Mouse (Mus musculus) stomach, postnatal 0 days (tissue): ENCODE results near the gene Rpl22l1.

ENCODE experiments used
- CTCF ChIP-seq: IDR thresholded peaks from 2 replicates; pipeline ENCODE4 v1.5.1; 2016; ENCODE audit warnings: antibody characterized with exemption, low read depth, mild to moderate bottlenecking, moderate library complexity
- EP300 ChIP-seq: optimal IDR thresholded peaks from 2 replicates; pipeline ENCODE3; 2016; ENCODE audit warnings: antibody characterized with exemption

GRCm38 (mm10) chr3:28836796-28837371 is 31.6 kb downstream of the Rpl22l1 start:
- TF ChIP-seq CTCF (no peak), EP300 (no peak)
